Mouse (Mus musculus): ENCODE measurements at regions not wholly inside any gene's neighbourhood (a gene's known extent, or its start where the extent isn't known, plus 50 kb on each side); places are given as distances from the start of the nearest gene placed in this dataset.

DNA sequence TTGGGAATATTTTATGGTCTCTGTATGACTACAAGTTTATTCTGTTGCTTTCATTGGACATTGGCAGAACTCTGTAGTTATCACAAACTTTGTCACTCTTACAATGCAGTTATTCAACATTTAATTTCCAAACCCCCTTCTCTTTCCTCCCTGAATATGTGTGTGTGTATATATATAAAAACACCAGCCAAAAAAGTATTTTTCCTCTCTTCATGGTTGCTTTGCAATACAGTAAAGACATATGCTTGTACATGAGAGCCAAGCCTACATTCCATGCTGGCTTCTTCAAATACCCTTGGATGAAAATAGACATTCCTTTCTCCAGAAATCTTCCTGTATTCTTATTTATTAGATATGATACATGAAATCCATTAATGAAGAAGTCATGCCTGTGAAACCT is 287.3 kb upstream of the A1bg start:
- Histone ChIP-seq H3K27me3 (replicated peaks; ENCODE audit: control insufficient read depth, insufficient read depth, low read length) (no peaks in the 10 kb centered on the region), H3K4me2 (ENCODE audit: low read length) (no peak overlapping the region), H3K36me3 (ENCODE audit: control insufficient read depth, insufficient read depth, low read length) (no peaks in the 10 kb centered on the region), H3K4me3 (ENCODE audit: low read depth, low read length) (no peak overlapping the region), H3K9me3 (replicated peaks; ENCODE audit: control insufficient read depth, low read length) (no peaks in the 10 kb centered on the region), H3K9ac (ENCODE audit: low read length) (no peak overlapping the region), H3K27ac (ENCODE audit: low read depth, low read length) (no peak overlapping the region), H3K4me1 (ENCODE audit: control insufficient read depth, insufficient read depth, low read length) (no peaks in the 10 kb centered on the region)
- ATAC-seq: no peak
- DNase-seq (ENCODE audit: low spot score): no peak

DNA sequence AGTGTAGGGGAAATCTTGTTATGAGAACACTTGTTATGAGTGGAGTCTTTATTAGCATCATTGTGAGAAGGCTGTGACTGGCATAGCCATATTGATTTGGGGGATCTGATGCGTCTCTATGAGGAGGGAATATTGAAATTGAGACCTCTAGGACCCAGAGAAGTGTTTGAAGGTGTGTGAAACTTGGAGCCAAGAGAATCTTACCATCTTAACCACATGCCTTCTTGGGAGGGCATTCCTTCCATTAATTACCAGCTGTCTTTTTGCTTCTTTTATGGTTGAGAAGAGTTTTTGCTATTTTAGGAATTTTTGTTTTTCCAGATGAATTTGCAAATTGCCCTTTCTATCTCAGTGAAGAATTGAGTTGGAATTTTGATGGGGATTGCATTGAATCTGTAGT is 267.2 kb upstream of the A1bg start:
- H3K4me2 ChIP-seq (ENCODE audit: low read length): no peak overlapping the region

DNA sequence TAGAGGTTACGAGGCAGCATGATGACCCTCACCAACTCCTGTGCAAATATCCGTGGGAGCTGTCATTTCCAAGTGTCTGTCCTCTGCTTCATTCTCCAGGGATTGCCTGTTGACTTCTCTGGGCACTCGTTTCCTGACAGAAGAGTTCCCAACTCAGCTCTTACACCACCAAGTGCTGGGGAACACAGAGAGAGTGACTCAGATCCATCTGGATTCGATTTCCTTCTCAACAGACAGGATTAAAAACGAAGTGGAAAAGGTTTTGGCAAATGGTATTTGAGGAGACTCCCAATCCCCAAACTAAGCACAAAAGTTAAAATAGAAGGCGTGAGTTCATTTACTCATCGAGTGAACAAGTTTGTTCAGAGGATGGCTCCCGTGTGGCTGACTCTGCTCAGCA is 266.7 kb upstream of the A1bg start:
- H3K9me3 ChIP-seq (replicated peaks; ENCODE audit: control insufficient read depth, low read length): no peaks in the 10 kb centered on the region
- WGBS: 78% methylated on average over 8 of the region's 8 CpGs
- no peak overlapping the region for H3K9ac ChIP-seq (ENCODE audit: low read length)
- no peak overlapping the region for H3K27ac ChIP-seq (ENCODE audit: low read depth, low read length)
- DNase-seq (ENCODE audit: low spot score) (no peak), ATAC-seq (no peak)
- H3K36me3 ChIP-seq (ENCODE audit: control insufficient read depth, insufficient read depth, low read length): no peaks in the 10 kb centered on the region
- no peak overlapping the region for H3K4me3 ChIP-seq (ENCODE audit: low read depth, low read length)
- H3K4me1 ChIP-seq (ENCODE audit: control insufficient read depth, insufficient read depth, low read length): no peaks in the 10 kb centered on the region
- no peaks in the 10 kb centered on the region for H3K27me3 ChIP-seq (replicated peaks; ENCODE audit: control insufficient read depth, insufficient read depth, low read length)
- H3K4me2 ChIP-seq (ENCODE audit: low read length): no peak overlapping the region

More for the DNA sequence above, 267.2 kb upstream of the A1bg start:
- ATAC-seq (no peak), DNase-seq (ENCODE audit: low spot score) (no peak)
- no peaks in the 10 kb centered on the region for H3K36me3 ChIP-seq (ENCODE audit: control insufficient read depth, insufficient read depth, low read length)
- no peaks in the 10 kb centered on the region for H3K9me3 ChIP-seq (replicated peaks; ENCODE audit: control insufficient read depth, low read length)
- WGBS: 97% methylated on average over 1 of the region's 1 CpGs
- H3K4me3 ChIP-seq (ENCODE audit: low read depth, low read length): no peak overlapping the region
- no peak overlapping the region for H3K27ac ChIP-seq (ENCODE audit: low read depth, low read length)
- no peaks in the 10 kb centered on the region for H3K27me3 ChIP-seq (replicated peaks; ENCODE audit: control insufficient read depth, insufficient read depth, low read length)
- no peak overlapping the region for H3K9ac ChIP-seq (ENCODE audit: low read length)
- H3K4me1 ChIP-seq (ENCODE audit: control insufficient read depth, insufficient read depth, low read length): no peaks in the 10 kb centered on the region

DNA sequence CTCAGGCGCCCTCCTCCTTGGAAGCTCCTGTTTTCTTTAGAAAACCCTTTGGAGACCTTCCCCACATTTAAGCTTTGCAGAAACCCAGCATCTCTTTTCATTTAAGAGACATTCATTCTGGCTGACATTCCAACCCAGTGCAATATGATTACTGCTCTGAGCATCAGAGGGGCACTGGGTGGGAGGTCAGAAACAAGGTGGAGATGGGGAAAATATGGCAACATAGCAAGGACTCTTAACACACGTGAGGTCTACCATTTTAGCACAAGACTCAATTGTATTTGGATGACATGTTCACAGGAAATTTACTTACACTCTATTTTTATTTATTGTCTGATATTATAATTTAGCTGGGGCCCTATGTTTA is 261.8 kb upstream of the A1bg start:
- WGBS: 13% methylated on average over 2 of the region's 2 CpGs
- H3K36me3 ChIP-seq (ENCODE audit: control insufficient read depth, insufficient read depth, low read length): no peaks in the 10 kb centered on the region
- no peak overlapping the region for H3K4me3 ChIP-seq (ENCODE audit: low read depth, low read length)
- no peaks in the 10 kb centered on the region for H3K27me3 ChIP-seq (replicated peaks; ENCODE audit: control insufficient read depth, insufficient read depth, low read length)
- no peaks in the 10 kb centered on the region for H3K9me3 ChIP-seq (replicated peaks; ENCODE audit: control insufficient read depth, low read length)
- H3K4me1 ChIP-seq (ENCODE audit: control insufficient read depth, insufficient read depth, low read length): peaks cover 6% of the 10 kb centered on the region; the same call in 1 of the 2 replicates
- no peak for ATAC-seq
- H3K4me2 ChIP-seq (ENCODE audit: low read length): no peak overlapping the region
- H3K9ac ChIP-seq (ENCODE audit: low read length): no peak overlapping the region
- H3K27ac ChIP-seq (ENCODE audit: low read depth, low read length): no peak overlapping the region
- no peak for DNase-seq (ENCODE audit: low spot score)

DNA sequence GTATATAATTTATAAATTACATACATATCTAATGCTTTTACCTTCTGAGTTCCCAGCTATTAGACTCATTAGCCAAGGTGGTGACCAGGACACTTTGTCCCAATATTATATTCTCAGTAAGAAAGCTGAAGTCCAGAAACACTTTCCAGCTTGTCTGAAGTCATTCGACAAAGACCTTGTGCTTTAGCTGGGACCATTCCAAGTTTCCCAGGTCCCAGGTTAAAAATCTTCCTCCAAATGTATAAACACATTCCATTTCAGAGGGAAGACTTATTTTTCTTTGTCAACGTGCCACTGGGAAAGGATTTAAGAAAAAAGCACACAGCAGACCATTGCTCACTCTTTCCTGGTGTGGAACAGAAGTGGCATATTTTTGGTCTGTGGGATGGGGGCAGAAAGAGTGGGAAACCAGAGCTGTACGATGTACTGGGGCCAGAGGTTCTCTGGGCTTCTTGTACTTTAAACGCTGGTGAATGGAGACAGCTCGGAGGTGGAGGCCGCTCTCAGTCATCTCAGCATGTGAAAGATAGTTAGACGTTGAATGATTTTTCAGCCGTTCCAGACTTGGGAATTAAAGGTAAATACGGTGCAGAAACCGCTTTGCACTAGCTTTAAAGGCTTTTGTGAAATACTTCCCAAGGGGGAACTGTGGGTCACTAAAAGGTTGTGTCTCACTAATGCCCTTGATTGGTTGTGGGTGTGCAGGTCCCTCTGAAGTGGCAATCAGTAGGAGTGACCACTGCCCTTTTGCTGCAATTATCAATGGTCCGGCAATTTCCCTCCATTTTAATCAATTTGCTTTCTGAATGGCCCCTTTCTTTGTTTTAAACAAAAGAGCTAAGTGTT is 261.2 kb upstream of the A1bg start:
- H3K4me1 ChIP-seq (ENCODE audit: control insufficient read depth, insufficient read depth, low read length): peaks cover 6% of the 10 kb centered on the region; the same call in 1 of the 2 replicates
- no peak overlapping the region for H3K9ac ChIP-seq (ENCODE audit: low read length)
- ATAC-seq (no peak), DNase-seq (ENCODE audit: low spot score) (peak; percentile 9)
- no peaks in the 10 kb centered on the region for H3K9me3 ChIP-seq (replicated peaks; ENCODE audit: control insufficient read depth, low read length)
- no peak overlapping the region for H3K4me3 ChIP-seq (ENCODE audit: low read depth, low read length)
- no peaks in the 10 kb centered on the region for H3K27me3 ChIP-seq (replicated peaks; ENCODE audit: control insufficient read depth, insufficient read depth, low read length)
- H3K4me2 ChIP-seq (ENCODE audit: low read length): no peak overlapping the region
- no peaks in the 10 kb centered on the region for H3K36me3 ChIP-seq (ENCODE audit: control insufficient read depth, insufficient read depth, low read length)
- H3K27ac ChIP-seq (ENCODE audit: low read depth, low read length): no peak overlapping the region
- 9% methylated on average over 11 of the region's 11 CpGs for WGBS

DNA sequence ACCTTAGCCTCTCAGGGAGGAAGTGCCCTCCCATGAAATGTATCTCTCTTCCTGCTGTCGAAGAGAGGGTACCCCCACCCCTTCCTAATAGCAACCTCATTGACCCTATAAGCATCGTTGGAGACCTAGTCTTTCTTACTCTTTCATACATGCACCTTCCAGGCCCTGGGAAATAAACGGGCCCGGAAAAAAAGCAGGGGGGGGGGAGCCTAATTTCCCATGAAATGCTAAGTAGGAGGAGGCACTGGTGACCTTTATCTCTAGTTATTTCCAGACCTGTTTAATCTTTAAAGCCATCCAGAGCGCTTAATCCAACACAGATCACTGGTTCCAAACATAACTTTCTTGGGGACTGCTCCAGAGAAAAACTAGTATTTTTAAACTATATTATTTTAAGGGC is 260.5 kb upstream of the A1bg start:
- WGBS: 14% methylated on average over 5 of the region's 5 CpGs
- Histone ChIP-seq H3K36me3 (ENCODE audit: control insufficient read depth, insufficient read depth, low read length) (no peaks in the 10 kb centered on the region), H3K9me3 (replicated peaks; ENCODE audit: control insufficient read depth, low read length) (no peaks in the 10 kb centered on the region), H3K4me3 (ENCODE audit: low read depth, low read length) (no peak overlapping the region), H3K27me3 (replicated peaks; ENCODE audit: control insufficient read depth, insufficient read depth, low read length) (no peaks in the 10 kb centered on the region), H3K4me2 (ENCODE audit: low read length) (no peak overlapping the region), H3K4me1 (ENCODE audit: control insufficient read depth, insufficient read depth, low read length) (peaks cover 6% of the 10 kb centered on the region; the same call in 1 of the 2 replicates), H3K9ac (ENCODE audit: low read length) (no peak overlapping the region), H3K27ac (ENCODE audit: low read depth, low read length) (no peak overlapping the region)
- ATAC-seq: no peak
- DNase-seq (ENCODE audit: low spot score): no peak

DNA sequence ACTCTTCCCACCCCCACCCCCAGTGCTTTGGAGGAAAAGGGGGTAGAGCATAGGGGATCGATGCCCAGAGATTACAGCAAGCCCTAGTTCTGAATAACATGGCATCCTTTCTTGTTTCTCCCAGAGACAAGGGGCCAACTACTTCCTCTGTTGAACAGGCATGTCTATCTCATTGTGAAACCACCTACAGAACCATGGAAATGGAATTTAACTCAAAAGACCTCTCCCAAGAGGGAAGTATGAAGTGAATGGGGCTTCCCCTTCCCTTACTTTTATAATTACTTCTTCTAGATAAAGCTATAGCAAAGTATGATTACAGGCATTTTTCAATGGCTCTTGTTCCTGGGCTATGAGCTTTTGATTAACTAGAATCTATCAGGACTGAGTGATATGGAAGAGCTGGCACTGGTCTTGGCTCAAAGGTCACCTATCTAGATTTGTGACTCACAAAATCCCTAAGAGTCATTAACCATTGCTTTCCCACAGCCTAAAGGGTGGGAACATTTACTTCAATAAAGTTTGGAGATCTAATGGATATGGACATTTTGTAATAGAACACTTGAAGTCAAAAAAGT is 246.1 kb upstream of the A1bg start:
- Histone ChIP-seq H3K4me1 (ENCODE audit: control insufficient read depth, insufficient read depth, low read length) (no peaks in the 10 kb centered on the region), H3K4me3 (ENCODE audit: low read depth, low read length) (no peak overlapping the region), H3K4me2 (ENCODE audit: low read length) (no peak overlapping the region), H3K9ac (ENCODE audit: low read length) (no peak overlapping the region), H3K36me3 (ENCODE audit: control insufficient read depth, insufficient read depth, low read length) (no peaks in the 10 kb centered on the region), H3K27ac (ENCODE audit: low read depth, low read length) (no peak overlapping the region), H3K27me3 (replicated peaks; ENCODE audit: control insufficient read depth, insufficient read depth, low read length) (no peaks in the 10 kb centered on the region), H3K9me3 (replicated peaks; ENCODE audit: control insufficient read depth, low read length) (no peaks in the 10 kb centered on the region)
- DNase-seq (ENCODE audit: low spot score) (no peak), ATAC-seq (no peak)
- 92% methylated on average over 1 of the region's 1 CpGs for WGBS

DNA sequence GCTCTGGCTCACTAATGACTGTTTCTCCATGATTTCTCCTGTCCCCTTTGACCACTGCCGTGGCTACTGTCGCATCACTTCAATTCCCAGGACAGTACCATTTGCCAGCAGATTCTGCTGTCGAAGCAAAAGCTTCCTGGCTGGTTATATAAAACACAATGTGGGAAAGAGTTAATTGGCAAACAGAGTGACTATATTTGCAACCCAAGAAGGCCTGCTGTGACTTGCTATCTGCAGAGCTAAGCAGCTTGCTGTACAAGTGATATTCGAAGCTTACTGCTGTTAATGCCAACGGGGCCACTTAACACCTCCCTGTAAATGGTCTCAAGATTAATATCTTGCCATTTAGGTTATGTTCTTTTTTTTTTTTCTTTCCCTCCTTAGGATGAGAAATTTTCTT is 242.2 kb upstream of the A1bg start:
- Histone ChIP-seq H3K9me3 (replicated peaks; ENCODE audit: control insufficient read depth, low read length) (no peaks in the 10 kb centered on the region), H3K27me3 (replicated peaks; ENCODE audit: control insufficient read depth, insufficient read depth, low read length) (no peaks in the 10 kb centered on the region), H3K4me3 (ENCODE audit: low read depth, low read length) (no peak overlapping the region), H3K27ac (ENCODE audit: low read depth, low read length) (no peak overlapping the region), H3K9ac (ENCODE audit: low read length) (no peak overlapping the region), H3K4me1 (ENCODE audit: control insufficient read depth, insufficient read depth, low read length) (no peaks in the 10 kb centered on the region), H3K4me2 (ENCODE audit: low read length) (no peak overlapping the region), H3K36me3 (ENCODE audit: control insufficient read depth, insufficient read depth, low read length) (no peaks in the 10 kb centered on the region)
- ATAC-seq (no peak), DNase-seq (ENCODE audit: low spot score) (peak; percentile 60)
- 65% methylated on average over 5 of the region's 5 CpGs for WGBS

DNA sequence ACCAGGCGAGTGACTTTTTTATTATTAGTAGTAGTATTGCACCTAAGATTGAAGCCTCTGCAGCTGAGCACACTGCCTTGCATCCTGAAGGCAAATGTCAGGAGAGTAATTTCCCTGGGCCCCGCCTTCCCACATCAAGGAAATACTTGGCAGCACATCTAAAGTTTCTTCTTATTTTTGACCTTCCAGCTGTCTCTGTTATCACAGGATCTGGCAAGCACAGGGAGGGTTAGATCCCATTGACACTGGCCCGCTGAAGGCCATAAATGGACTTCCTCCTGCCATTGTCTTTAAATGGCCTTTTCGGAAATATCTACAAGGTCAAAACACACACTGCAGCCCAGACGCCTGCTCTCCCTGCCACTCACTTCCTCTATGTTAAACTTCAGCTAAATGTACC is 238.6 kb upstream of the A1bg start:
- 82% methylated on average over 5 of the region's 5 CpGs for WGBS
- Histone ChIP-seq H3K27me3 (replicated peaks; ENCODE audit: control insufficient read depth, insufficient read depth, low read length) (no peaks in the 10 kb centered on the region), H3K36me3 (ENCODE audit: control insufficient read depth, insufficient read depth, low read length) (no peaks in the 10 kb centered on the region)

More for the DNA sequence above, 238.6 kb upstream of the A1bg start:
- DNase-seq (ENCODE audit: low spot score): no peak
- no peak overlapping the region for H3K4me3 ChIP-seq (ENCODE audit: low read depth, low read length)
- H3K27ac ChIP-seq (ENCODE audit: low read depth, low read length): no peak overlapping the region
- no peaks in the 10 kb centered on the region for H3K9me3 ChIP-seq (replicated peaks; ENCODE audit: control insufficient read depth, low read length)
- no peak for ATAC-seq
- H3K4me2 ChIP-seq (ENCODE audit: low read length): no peak overlapping the region
- peaks cover 2% of the 10 kb centered on the region; the same call in 1 of the 2 replicates for H3K4me1 ChIP-seq (ENCODE audit: control insufficient read depth, insufficient read depth, low read length)
- H3K9ac ChIP-seq (ENCODE audit: low read length): no peak overlapping the region

Data from forebrain, embryonic 14.5 days (tissue).